Mouse (Mus musculus) stomach, embryonic 16.5 days (tissue): ENCODE results near the gene Hmgcs1. TPM values are rescaled to one million over a fixed set of nuclear protein-coding genes. Genes with fewer than 3 reads are reported as not detected.

Experiments used
- ATAC-seq: fragments of 200-750 bp; cut with Nextera tagmentation; 2 replicates; pipeline ENCODE4 v1.8.0; 2017; ENCODE audit warnings: moderate number of reproducible peaks, moderate TSS enrichment; ENCODE audit not compliant: insufficient read depth, low FRiP score
- H3K27ac ChIP-seq: fragments of 300-500 bp; sonication (generic); 2 replicates; pipeline ENCODE4 v1.5.1; 2014; ENCODE audit warnings: low read length
- H3K27me3 ChIP-seq: fragments of 300-500 bp; sonication (generic); 2 replicates; pipeline ENCODE4 v1.6.1; 2014; ENCODE audit warnings: low read length, control low read depth, mixed read lengths; ENCODE audit not compliant: control insufficient read depth, insufficient read depth
- H3K36me3 ChIP-seq: fragments of 300-500 bp; sonication (generic); 2 replicates; pipeline ENCODE4 v1.6.1; 2014; ENCODE audit warnings: low read length; ENCODE audit not compliant: control insufficient read depth, insufficient read depth
- H3K4me1 ChIP-seq: fragments of 300-500 bp; sonication (generic); 2 replicates; pipeline ENCODE4 v1.6.1; 2014; ENCODE audit warnings: low read length, control low read depth, mixed read lengths; ENCODE audit not compliant: control insufficient read depth, insufficient read depth
- H3K4me2 ChIP-seq: fragments of 300-500 bp; sonication (generic); 2 replicates; pipeline ENCODE4 v1.6.1; 2014; ENCODE audit warnings: low read depth, low read length, mixed read lengths
- H3K4me3 ChIP-seq: fragments of 300-500 bp; sonication (generic); replicated peaks from 2 replicates; pipeline ENCODE4 v1.5.1; 2014; ENCODE audit warnings: mild to moderate bottlenecking, low read length
- H3K9ac ChIP-seq: fragments of 300-500 bp; sonication (generic); 2 replicates; pipeline ENCODE4 v1.6.1; 2014; ENCODE audit warnings: low read length
- H3K9me3 ChIP-seq: fragments of 300-500 bp; sonication (generic); replicated peaks from 2 replicates; pipeline ENCODE4 v1.6.1; 2016; ENCODE audit warnings: low read length, control low read depth; ENCODE audit not compliant: control insufficient read depth
- WGBS: fragments of 180-500 bp; shearing (Covaris S2); extraction: QIAGEN DNeasy Blood & Tissue Kit; methylation state at CpG from one replicate; pipeline ENCODE4 v1.1.7; 2014; 5-methylcytosine and 5-hydroxymethylcytosine counted together
- polyA plus RNA-seq: library from polyadenylated mRNA; unstranded; fragments of >200 nt; fragmentation: Nextera tagmentation; extraction: Ambion mirVana; gene quantifications from 2 replicates; pipeline ENCODE4 v1.2.1, GENCODE M21; 2015

The Hmgcs1 gene
- polyA plus RNA-seq, result 209 and 223 TPM in 2 replicates

- Histone ChIP-seq H3K4me2 (peak within 1 kb of the TSS; percentile 74), H3K9me3 (no peaks in the 10 kb centered on the region), H3K9ac (peak within 1 kb of the TSS; percentile 97), H3K4me1 (peaks cover 18% of the 10 kb centered on the region), H3K36me3 (no peaks in the 10 kb centered on the region), H3K4me3 (peak within 1 kb of the TSS; percentile 100), H3K27me3 (no peaks in the 10 kb centered on the region), H3K27ac (peak within 1 kb of the TSS; percentile 98)
- peak; percentile 99 for ATAC-seq
- WGBS, result under 1% methylated on average over 59 of the region's 59 CpGs
Observed at GRCm38 (mm10) chr13:119690039-119690728, at the start of gene Hmgcs1. Gene Hmgcs1, plus strand, starts transcription at chr13:119690379.

- 38% methylated on average over 4 of the region's 4 CpGs for WGBS
- Histone ChIP-seq H3K9me3 (no peaks in the 10 kb centered on the region), H3K27me3 (no peaks in the 10 kb centered on the region), H3K4me2 (no peak overlapping the region), H3K4me3 (no peak overlapping the region), H3K36me3 (no peaks in the 10 kb centered on the region), H3K27ac (no peak overlapping the region), H3K4me1 (no peaks in the 10 kb centered on the region), H3K9ac (no peak overlapping the region)
- ATAC-seq, result no peak
Observed at GRCm38 (mm10) chr13:119640504-119640903, 49.7 kb upstream of the Hmgcs1 start.

GRCm38 (mm10) chr13:119641145-119641544 lies 49.0 kb upstream of the Hmgcs1 start:
- ATAC-seq, result no peak
- H3K27me3 ChIP-seq, result no peaks in the 10 kb centered on the region
- H3K9me3 ChIP-seq, result no peaks in the 10 kb centered on the region
- H3K4me1 ChIP-seq, result no peaks in the 10 kb centered on the region
- WGBS, result 71% methylated on average over 7 of the region's 7 CpGs
- H3K36me3 ChIP-seq, result no peaks in the 10 kb centered on the region
- no peak overlapping the region for H3K4me3 ChIP-seq
- no peak overlapping the region for H3K4me2 ChIP-seq
- no peak overlapping the region for H3K9ac ChIP-seq
- no peak overlapping the region for H3K27ac ChIP-seq

- no peak overlapping the region for H3K4me2 ChIP-seq
- WGBS, result 66% methylated on average over 5 of the region's 5 CpGs
- no peaks in the 10 kb centered on the region for H3K27me3 ChIP-seq
- H3K4me1 ChIP-seq, result no peaks in the 10 kb centered on the region
- no peak overlapping the region for H3K27ac ChIP-seq
- no peak for ATAC-seq
- no peaks in the 10 kb centered on the region for H3K36me3 ChIP-seq
- H3K9me3 ChIP-seq, result no peaks in the 10 kb centered on the region
- no peak overlapping the region for H3K4me3 ChIP-seq
- H3K9ac ChIP-seq, result no peak overlapping the region
Observed at GRCm38 (mm10) chr13:119644769-119645168, 45.4 kb upstream of the Hmgcs1 start.

GRCm38 (mm10) chr13:119646511-119646910 lies 43.7 kb upstream of the Hmgcs1 start:
- Histone ChIP-seq H3K4me3 (no peak overlapping the region), H3K9me3 (no peaks in the 10 kb centered on the region), H3K9ac (no peak overlapping the region), H3K27ac (no peak overlapping the region), H3K36me3 (no peaks in the 10 kb centered on the region), H3K4me1 (no peaks in the 10 kb centered on the region), H3K4me2 (no peak overlapping the region), H3K27me3 (no peaks in the 10 kb centered on the region)
- no peak for ATAC-seq
- WGBS, result 86% methylated on average over 1 of the region's 1 CpGs

- Histone ChIP-seq H3K4me1 (no peaks in the 10 kb centered on the region), H3K27me3 (no peaks in the 10 kb centered on the region), H3K4me3 (no peak overlapping the region), H3K36me3 (no peaks in the 10 kb centered on the region), H3K9ac (no peak overlapping the region), H3K4me2 (no peak overlapping the region), H3K9me3 (no peaks in the 10 kb centered on the region), H3K27ac (no peak overlapping the region)
- ATAC-seq, result no peak
- WGBS, result 59% methylated on average over 15 of the region's 15 CpGs
Observed at GRCm38 (mm10) chr13:119648891-119649698, 41.1 kb upstream of the Hmgcs1 start.

- 87% methylated on average over 1 of the region's 1 CpGs for WGBS
- Histone ChIP-seq H3K36me3 (no peaks in the 10 kb centered on the region), H3K4me3 (no peak overlapping the region), H3K9me3 (no peaks in the 10 kb centered on the region), H3K4me2 (no peak overlapping the region), H3K4me1 (no peaks in the 10 kb centered on the region), H3K9ac (no peak overlapping the region), H3K27me3 (no peaks in the 10 kb centered on the region), H3K27ac (no peak overlapping the region)
- ATAC-seq, result no peak
Observed at GRCm38 (mm10) chr13:119649699-119650046, 40.5 kb upstream of the Hmgcs1 start.

GRCm38 (mm10) chr13:119654734-119655133 lies 35.4 kb upstream of the Hmgcs1 start:
- H3K4me1 ChIP-seq, result no peaks in the 10 kb centered on the region

GRCm38 (mm10) chr13:119656246-119656645 lies 33.9 kb upstream of the Hmgcs1 start:
- Histone ChIP-seq H3K27me3 (no peaks in the 10 kb centered on the region), H3K27ac (no peak overlapping the region)
- 75% methylated on average over 2 of the region's 2 CpGs for WGBS

More at GRCm38 (mm10) chr13:119654734-119655133, 35.4 kb upstream of the Hmgcs1 start:
- ATAC-seq, result no peak
- no peak overlapping the region for H3K4me2 ChIP-seq
- no peak overlapping the region for H3K4me3 ChIP-seq
- H3K9me3 ChIP-seq, result no peaks in the 10 kb centered on the region
- H3K36me3 ChIP-seq, result no peaks in the 10 kb centered on the region
- no peaks in the 10 kb centered on the region for H3K27me3 ChIP-seq
- H3K9ac ChIP-seq, result no peak overlapping the region
- H3K27ac ChIP-seq, result no peak overlapping the region
- 83% methylated on average over 2 of the region's 2 CpGs for WGBS

More at GRCm38 (mm10) chr13:119656246-119656645, 33.9 kb upstream of the Hmgcs1 start:
- Histone ChIP-seq H3K9me3 (no peaks in the 10 kb centered on the region), H3K4me3 (no peak overlapping the region), H3K36me3 (no peaks in the 10 kb centered on the region), H3K4me1 (no peaks in the 10 kb centered on the region), H3K4me2 (no peak overlapping the region), H3K9ac (no peak overlapping the region)
- ATAC-seq, result no peak
